In the genomic region with DNA sequence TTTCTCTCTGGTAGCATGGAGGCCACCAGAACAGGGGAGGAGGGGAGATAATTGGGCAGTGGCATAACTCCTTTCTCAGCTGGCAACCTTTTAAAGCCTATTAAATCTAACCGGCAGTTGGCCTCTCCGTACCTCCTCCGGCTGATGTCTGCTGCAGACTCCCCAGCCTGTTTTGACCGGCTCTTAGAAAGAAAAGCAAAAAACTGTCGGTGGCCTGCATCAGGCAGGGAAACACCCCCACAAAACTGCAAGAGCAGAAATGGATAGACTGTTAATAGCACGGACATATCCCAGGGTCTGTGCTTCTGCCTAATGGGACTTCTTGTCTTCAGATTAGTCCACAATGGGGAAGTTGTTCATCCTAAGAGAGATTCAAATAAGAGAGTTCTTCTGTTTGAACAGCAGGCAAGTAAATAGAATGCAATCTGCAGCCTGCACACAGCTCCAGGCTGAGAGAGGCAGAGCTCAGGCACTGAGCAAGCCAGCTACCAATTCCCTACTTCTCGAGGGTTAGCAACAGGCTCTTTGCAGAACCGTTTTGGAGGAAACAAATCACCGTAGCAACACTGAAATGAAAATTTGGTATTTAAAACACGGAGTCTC, we compare ENCODE assay signal across 7 mouse cellular contexts. TPM values are rescaled to one million over a fixed set of nuclear protein-coding genes. Genes with fewer than 3 reads are reported as not detected.
A peak's percentile ranks its signal among the peaks of the same experiment; 100 is the strongest.
DNase-seq lines count a peak whose midpoint lies in the region; ATAC-seq and TF ChIP-seq lines count a peak whose summit lies in the region.

No protein-coding gene starts in this region.

- no peak overlapping the region; the same call in 1 of the 2 replicates for H3K27ac ChIP-seq in hindbrain, embryonic 12.5 days

- no peak for TF ChIP-seq CTCF in brain, embryonic 14.5 days (IDR thresholded peaks at IDR 0.05; ENCODE audit: borderline replicate concordance, extremely low read depth, insufficient read depth, insufficient read length)

- DNase-seq in Muller cell, postnatal 12 days (ENCODE audit: inconsistent ontology term), result peak; percentile 25
- DNase-seq in brain, embryonic 14.5 days (ENCODE audit: low read depth), result peak; percentile 90
- DNase-seq in left cerebral cortex, postnatal 4 days, result peak; percentile 24
- DNase-seq in right cerebral cortex, adult 2 months (ENCODE audit: low spot score in 2 of 2), result peak; percentile 54 to 55
- no peak for DNase-seq in thymus, postnatal 0 days (ENCODE audit: low spot score)
- no peak for DNase-seq in lung, postnatal 14 days

- peaks cover 15% of the 10 kb centered on the region for H3K4me1 ChIP-seq in hindbrain, embryonic 12.5 days

- no peak; the same call in 1 of the 2 replicates for ATAC-seq in hindbrain, embryonic 12.5 days (ENCODE audit: low FRiP score)

- H3K4me2 ChIP-seq in hindbrain, embryonic 12.5 days (replicated peaks), result peak overlapping the region; percentile 22

- WGBS in hindbrain, embryonic 12.5 days, result 22% methylated on average over 10 of the region's 10 CpGs

- no peaks in the 10 kb centered on the region for H3K27me3 ChIP-seq in hindbrain, embryonic 12.5 days

- intact Hi-C loops in left cerebral cortex, postnatal 4 days (cut with DNase I), result no loop called here

- TF ChIP-seq POLR2A in brain, embryonic 14.5 days (IDR thresholded peaks at IDR 0.05; ENCODE audit: borderline replicate concordance, extremely low read depth, insufficient read depth, insufficient read length, poor library complexity, severe bottlenecking), result no peak

- no peaks in the 10 kb centered on the region for H3K36me3 ChIP-seq in hindbrain, embryonic 12.5 days

- H3K9ac ChIP-seq in hindbrain, embryonic 12.5 days, result no peak overlapping the region

- H3K4me3 ChIP-seq in hindbrain, embryonic 12.5 days, result no peak overlapping the region

- H3K9me3 ChIP-seq in hindbrain, embryonic 12.5 days (replicated peaks), result no peaks in the 10 kb centered on the region

RNA-seq across cellular contexts. Expression of gene Atp23, which starts 55.7 kb away (rescaled TPM):
- polyA plus RNA-seq in brain, embryonic 14.5 days (2012; rRNA removed), result 8.6 and 9.6 TPM in 2 replicates
- 14.8 and 15.0 TPM in 2 replicates for polyA plus RNA-seq in hindbrain, embryonic 12.5 days (2016; fragmentation: Nextera tagmentation; extraction: Ambion mirVana)
- 10 to 100 TPM in 1 of 2 experiments, 1 to 10 TPM in 1; 9.6 to 12.4 TPM for total RNA-seq in left cerebral cortex, postnatal 4 days (2021)
- polyA plus RNA-seq in thymus, postnatal 0 days (2015; fragmentation: Nextera tagmentation; extraction: Ambion mirVana), result 15.8 and 17.5 TPM in 2 replicates

Comparison
In these comparisons a context has a peak if more than half of its experiments do, and no peak if none do; other contexts are left out.
1. DNase-seq: peak in Muller cell, postnatal 12 days (single experiment), brain, embryonic 14.5 days (single experiment), left cerebral cortex, postnatal 4 days (single experiment) and right cerebral cortex, adult 2 months (2 of 2); none in thymus, postnatal 0 days (single experiment) and lung, postnatal 14 days (single experiment).